Mouse (Mus musculus) thymus, postnatal 4 days (tissue): ENCODE measurements around the gene Mdm1.
"Not testable (repeated sequence)": the region's sequence is repeated elsewhere in the genome, so short reads cannot be mapped to it uniquely, and the experiment has no call there.

Experiments
- DNase-seq: peaks from one replicate; pipeline ENCODE4 v3.0.0; 2021

Gene Mdm1

GRCm38 (mm10) chr10:118125776-118126445 lies 15.7 kb upstream of the Mdm1 start:
- no peak for DNase-seq

- DNase-seq: no peak
Measured at GRCm38 (mm10) chr10:118129001-118129682, 12.5 kb upstream of the Mdm1 start.

- no peak for DNase-seq
Measured at GRCm38 (mm10) chr10:118130016-118130415, 11.6 kb upstream of the Mdm1 start.

GRCm38 (mm10) chr10:118132993-118133392 lies 8.6 kb upstream of the Mdm1 start:
- DNase-seq: no peak

GRCm38 (mm10) chr10:118138508-118138907 lies 3.1 kb upstream of the Mdm1 start:
- no peak for DNase-seq

GRCm38 (mm10) chr10:118139837-118140570 lies 1.6 kb upstream of the Mdm1 start:
- DNase-seq: no peak

- DNase-seq: no peak
Measured at GRCm38 (mm10) chr10:118141884-118142801, 532 bp downstream of the Mdm1 start.

GRCm38 (mm10) chr10:118149381-118149780 lies 7.8 kb downstream of the Mdm1 start:
- no peak for DNase-seq

- no peak for DNase-seq
Measured at GRCm38 (mm10) chr10:118150866-118151265, 9.3 kb downstream of the Mdm1 start.

- DNase-seq: no peak
Measured at GRCm38 (mm10) chr10:118155932-118156331, 14.3 kb downstream of the Mdm1 start.

GRCm38 (mm10) chr10:118161131-118161530 lies 19.5 kb downstream of the Mdm1 start:
- DNase-seq: no peak

GRCm38 (mm10) chr10:118169212-118169611 lies 27.6 kb downstream of the Mdm1 start:
- no peak for DNase-seq

- DNase-seq: no peak
Measured at GRCm38 (mm10) chr10:118172416-118172815, 30.8 kb downstream of the Mdm1 start.

- DNase-seq: no peak
Measured at GRCm38 (mm10) chr10:118172876-118173275, 31.3 kb downstream of the Mdm1 start.

- DNase-seq: not testable (repeated sequence)
Measured at GRCm38 (mm10) chr10:118175542-118175941, 33.9 kb downstream of the Mdm1 start.

GRCm38 (mm10) chr10:118178735-118179151 lies 37.1 kb downstream of the Mdm1 start:
- DNase-seq: no peak

- DNase-seq: no peak
Measured at GRCm38 (mm10) chr10:118179265-118179664, 37.7 kb downstream of the Mdm1 start.

GRCm38 (mm10) chr10:118195150-118195549 lies 53.5 kb downstream of the Mdm1 start:
- not testable (repeated sequence) for DNase-seq

- no peak for DNase-seq
Measured at GRCm38 (mm10) chr10:118204642-118205041, 63.0 kb downstream of the Mdm1 start, which contains the start of gene Il22. Gene Il22 (plus strand): TSS chr10:118204942.

GRCm38 (mm10) chr10:118215719-118216393 lies 74.2 kb downstream of the Mdm1 start:
- DNase-seq: not testable (repeated sequence)
